Mouse (Mus musculus) ovary, postnatal 14 days (tissue): ENCODE data around the gene Rab8b.
"Not testable (repeated sequence)": the region's sequence is repeated elsewhere in the genome, so short reads cannot be mapped to it uniquely, and the experiment has no call there.

ENCODE experiments used
- DNase-seq: peaks from one replicate; pipeline ENCODE4 v3.0.0; 2022; ENCODE audit warnings: low spot score

Rab8b gene

GRCm38 (mm10) chr9:66917216-66917891 is 2.1 kb downstream of the Rab8b start:
- DNase-seq: no peak

- no peak for DNase-seq
Measured at GRCm38 (mm10) chr9:66915869-66916785, 3.4 kb downstream of the Rab8b start.

GRCm38 (mm10) chr9:66915401-66915800 is 4.1 kb downstream of the Rab8b start:
- no peak for DNase-seq

- no peak for DNase-seq
Measured at GRCm38 (mm10) chr9:66914540-66914939, 4.9 kb downstream of the Rab8b start.

- DNase-seq: not testable (repeated sequence)
Measured at GRCm38 (mm10) chr9:66913254-66913934, 6.1 kb downstream of the Rab8b start.

DNA sequence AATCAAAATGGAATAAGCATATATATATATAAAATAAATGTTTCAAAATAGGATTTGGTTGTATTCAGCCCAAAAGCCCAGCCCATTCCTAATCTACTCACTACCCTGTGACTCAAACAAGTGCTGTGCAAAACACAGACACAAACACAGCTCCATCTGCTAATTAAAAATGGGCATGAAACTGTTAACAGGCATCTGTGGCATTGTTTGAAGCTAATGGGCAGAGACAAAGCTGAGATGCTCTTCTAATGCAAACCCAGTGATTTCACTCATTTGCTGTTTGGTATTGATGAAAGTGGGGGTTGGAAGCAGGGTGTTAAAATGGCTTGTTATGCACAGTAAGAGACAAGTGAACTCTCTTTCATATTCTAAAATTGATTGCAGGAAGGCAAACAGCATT is 7.2 kb downstream of the Rab8b start:
- no peak for DNase-seq

GRCm38 (mm10) chr9:66910677-66911076 is 8.8 kb downstream of the Rab8b start:
- DNase-seq: no peak

DNA sequence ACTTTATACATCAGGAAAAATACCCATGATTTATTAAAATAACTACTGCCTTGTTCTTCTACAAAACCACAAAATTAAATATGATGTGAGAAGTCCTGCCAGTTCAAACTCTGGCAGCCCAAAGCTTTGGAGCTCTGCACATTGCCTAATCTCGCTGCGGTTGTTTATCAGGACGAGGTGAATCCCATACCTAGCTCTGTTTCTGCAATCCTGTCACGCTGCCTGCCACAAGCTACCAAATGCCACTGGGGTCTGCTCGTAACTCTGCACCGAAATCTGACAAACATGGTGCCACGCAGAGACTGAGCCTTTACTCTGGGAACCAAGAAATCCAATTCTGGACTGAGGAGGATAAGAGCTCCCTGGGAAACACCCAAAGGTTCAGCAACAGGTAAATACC is 9.6 kb downstream of the Rab8b start:
- DNase-seq: no peak

DNA sequence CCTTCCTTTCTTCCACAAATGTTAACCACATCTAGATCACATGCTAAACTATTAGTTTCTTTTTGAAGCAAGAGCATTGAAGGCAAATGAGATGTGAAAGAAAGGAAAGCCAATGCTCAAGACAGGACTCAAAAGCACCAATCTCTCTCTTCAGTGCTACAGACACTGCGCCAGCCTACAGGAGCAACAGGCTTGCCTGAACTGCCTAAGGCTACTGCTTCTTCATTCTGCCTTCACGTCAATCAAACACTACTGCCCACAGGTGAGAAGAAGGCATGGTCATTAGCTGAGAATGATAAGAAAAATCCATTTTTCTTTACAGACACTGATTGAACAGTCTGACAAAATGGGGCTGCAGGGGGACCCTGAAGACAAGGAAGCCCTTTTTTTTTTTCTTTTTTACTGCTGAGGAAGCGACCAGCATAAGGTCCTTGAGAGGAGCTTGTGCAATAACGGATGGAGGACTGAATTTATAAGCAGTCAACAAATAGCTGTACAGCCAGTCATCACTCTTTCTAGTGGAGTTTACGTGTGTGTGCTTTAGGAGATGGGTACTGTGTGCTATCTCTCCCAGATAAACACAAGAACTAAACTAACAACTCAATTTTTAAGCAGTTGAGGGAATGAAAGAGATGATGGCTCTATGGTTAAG is 11.6 kb downstream of the Rab8b start:
- no peak for DNase-seq

- DNase-seq: no peak
Measured at GRCm38 (mm10) chr9:66907126-66907525, 12.4 kb downstream of the Rab8b start.

DNA sequence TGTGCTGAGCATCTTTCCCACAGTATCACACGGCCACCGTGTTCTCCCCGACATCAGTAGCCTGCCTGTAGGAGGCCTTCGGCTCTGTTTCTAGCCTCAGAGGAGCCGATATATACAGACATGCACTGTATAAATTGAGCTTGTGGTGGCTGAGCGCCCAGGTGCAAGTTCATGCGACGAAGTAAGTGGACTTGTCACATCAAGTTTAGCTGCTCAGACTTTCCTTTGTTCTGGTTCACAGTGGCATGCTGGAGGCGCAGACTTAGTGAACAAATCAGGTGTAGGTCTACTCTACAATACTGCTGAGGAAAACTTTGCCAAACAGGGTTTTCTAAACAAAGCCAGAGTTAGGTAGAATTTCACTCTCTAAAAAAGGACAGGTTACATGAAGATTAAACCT is 13.5 kb downstream of the Rab8b start:
- no peak for DNase-seq

DNA sequence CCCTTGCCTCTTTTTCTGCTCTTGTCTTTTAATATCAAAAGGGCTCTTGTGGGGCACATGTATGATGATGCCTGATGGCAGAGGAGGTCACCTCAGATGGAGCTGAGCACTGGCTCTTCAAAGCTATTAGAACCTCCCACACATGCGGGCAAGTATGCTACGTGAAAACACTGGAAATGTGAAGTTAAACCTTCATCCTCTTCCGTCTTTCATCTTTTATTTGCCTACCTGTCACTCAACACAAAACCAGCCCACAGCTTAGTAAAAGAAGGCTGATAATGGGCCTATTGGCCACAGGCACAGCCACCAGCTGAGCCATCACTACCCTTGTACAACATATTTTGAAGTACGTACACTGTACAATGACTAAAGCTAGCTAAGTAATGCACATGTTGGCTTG is 20.0 kb downstream of the Rab8b start:
- DNase-seq: no peak

DNA sequence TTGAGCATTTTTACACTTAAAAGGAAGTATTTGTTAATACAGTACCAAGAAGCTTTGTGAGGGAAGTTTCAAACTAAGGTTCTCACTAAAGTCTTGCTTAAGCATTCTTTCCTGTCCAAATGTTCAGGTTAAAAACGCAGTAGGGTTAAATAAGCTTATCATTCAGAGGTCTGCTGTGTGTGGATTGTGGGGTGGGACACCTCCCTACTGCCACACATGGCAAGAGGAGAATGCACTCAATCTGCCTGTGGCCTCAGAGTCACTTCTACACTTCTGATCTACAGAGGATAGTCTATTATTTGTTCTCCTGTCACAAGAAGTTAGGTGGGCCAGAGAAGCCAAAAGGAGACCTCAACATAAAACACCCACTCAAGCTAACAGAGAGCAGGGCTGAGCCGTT is 20.4 kb downstream of the Rab8b start:
- no peak for DNase-seq

DNA sequence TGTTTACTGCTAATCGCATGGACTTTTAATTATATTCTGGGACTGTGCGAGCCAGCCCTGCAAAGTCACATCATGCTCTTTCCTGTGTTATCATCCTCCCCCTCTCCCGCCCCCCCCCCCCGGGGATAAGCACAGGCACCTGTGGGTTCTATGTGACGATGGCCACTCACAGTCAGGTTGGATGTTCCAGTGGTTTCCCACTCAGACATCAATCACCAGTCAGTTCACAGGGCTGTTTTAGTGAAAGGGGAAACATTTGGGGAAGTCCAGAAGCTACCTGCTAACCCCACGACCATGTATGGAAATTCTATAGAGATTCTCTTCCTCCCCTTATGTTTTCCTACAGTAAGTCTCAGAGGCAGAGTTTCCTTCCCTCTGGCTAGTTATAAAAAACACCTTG is 21.6 kb downstream of the Rab8b start:
- DNase-seq: no peak

DNA sequence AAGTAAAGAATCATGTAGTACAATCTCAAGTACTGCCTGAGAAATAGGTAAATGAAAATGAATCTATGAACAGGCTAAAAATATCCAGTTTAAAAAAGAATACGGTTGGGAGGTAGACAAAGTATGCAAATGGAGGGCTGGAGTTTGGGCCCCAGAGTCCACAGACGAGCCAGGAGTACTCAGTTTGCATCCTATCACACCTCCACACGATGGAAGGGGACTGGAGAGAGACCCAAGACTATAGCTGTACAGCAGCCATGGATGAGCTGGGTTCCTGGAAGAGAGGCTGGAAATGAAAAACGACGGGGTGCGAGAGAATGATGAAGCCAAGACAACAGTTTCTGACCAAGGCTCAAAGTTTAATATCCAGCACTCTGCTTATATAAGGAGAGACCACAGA is 22.5 kb downstream of the Rab8b start:
- no peak for DNase-seq

DNA sequence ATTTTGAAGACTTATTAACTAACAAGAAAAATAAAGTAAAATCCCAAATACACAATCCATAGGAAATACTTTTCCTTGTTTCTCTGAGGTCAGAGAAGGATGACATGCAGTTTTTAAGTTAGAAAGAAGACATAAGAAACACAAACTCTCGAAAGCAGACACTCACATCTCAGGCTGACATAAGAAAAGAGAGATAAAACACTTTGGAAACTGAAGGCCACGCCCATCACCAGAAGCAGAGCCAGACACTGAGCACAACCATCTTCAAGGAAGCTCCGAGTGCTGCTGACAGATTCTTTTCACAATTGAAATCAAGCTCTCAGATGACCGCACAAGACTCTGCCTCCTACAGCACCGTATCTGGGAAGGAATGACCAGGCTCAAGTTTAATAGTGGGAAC is 23.5 kb downstream of the Rab8b start:
- DNase-seq: no peak

DNA sequence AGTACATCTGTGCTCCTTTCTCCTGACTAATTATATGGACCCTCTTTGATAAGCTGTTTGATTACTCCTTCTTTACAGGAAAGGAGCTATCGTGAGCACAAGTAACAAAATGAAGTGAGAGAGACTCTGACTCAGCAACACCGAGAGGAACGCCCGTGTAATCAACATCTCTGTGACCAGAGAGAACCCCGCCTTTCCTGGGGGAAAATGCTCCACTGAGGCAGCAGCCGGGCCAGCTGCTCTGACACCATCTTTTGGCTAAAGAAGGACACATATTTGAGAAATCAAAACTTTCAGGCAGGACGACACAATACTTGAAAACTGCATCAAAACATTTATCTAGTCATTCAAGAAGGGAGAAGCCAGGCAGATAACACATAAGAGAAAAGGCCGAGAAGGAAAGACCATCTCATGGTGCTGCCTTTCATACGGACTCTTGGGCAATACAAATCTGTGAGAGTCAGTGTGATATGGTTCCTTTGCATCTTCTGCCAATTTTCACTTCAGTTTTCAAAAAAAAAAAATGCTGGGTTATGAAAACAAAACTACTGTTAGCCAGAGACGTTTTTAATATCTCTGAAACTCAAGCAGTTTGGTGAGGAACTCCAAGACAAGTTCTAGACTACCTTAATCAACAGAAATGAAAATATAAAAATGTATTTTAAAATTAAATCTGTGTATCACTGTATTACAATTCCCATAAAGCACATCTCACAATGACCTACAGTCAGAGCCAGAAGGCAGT is 24.3 kb downstream of the Rab8b start:
- no peak for DNase-seq

DNA sequence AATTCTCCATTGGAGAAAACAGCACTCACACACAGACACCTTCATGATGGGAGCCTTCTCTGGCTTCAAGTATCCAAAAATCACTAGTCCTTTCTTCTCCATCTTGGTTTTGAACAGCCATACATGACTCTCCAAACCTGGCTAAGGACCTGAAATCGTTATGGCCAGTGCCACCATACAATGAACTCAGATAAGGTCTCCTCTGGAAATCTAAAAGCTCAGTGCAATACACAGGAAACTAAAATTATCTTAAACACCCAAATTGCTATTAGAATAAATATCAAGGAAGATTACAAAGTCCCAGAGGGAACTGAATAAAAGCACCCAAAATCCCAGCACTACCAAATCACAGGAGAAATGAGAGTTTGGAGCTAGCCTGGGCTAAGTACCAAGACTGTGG is 25.1 kb downstream of the Rab8b start:
- DNase-seq: no peak

- DNase-seq: not testable (repeated sequence)
Measured at GRCm38 (mm10) chr9:66892456-66892855, 27.0 kb downstream of the Rab8b start.

DNA sequence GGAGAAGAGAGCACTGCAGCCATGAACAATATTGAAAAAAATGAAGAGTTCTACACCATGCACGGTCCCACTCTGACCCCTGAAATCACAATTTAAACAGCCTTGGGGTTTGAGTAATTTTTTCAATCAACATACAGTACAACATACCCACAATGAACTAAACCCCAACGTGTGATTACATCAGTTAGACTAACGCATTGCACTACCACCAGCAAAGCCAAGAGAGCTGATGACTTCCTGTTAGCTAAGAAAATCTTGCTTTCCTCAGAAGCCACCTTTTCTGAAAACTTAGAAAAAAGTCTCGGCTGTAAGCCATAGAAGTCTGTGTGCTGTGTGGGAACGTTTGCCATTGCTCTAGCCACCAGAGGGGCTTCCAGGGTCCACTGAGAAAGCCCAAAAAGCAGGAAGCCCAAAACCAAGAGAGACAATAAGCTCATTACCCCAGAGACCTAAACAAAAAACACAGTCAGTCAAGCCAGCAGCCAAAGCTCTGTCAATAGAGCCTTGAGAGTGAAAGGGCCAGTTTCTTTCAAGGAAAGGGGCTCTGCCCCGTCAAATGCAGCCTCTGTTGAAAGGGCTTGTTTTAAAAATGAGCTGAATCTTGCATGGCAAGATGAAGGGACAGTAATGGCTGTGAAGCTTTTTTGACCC is 31.4 kb downstream of the Rab8b start:
- DNase-seq: no peak

DNA sequence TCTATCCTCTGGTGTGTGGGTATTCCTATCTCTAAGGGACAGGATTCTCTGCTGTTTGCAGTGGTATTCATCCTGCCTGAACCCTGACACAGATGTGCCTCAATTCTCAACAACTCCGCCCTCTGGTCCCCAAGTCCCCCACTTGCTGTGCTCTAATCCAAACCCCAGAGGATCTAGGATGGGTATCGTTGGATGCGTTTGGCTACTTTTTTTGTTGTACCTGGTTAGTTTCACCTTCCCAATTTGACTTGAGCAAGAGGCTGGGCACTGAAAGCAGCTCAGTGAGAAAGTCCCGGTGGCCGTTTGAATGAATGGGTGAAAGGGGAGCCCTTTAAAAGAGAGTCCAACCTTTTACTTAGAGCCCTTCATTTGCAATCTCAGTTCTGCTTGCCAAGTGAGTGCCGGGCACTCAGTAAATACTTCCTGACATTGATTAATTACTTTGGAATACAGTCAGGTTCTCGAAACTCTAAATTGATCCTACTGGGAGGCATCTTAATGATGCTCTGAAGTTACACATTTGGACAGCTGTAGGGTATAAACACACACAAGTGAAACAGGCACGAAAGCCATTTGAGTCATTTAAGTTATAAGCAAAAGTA is 32.1 kb downstream of the Rab8b start:
- DNase-seq: no peak
